Comparison of ENCODE assay signal across 26 mouse cellular contexts in the genomic region with DNA sequence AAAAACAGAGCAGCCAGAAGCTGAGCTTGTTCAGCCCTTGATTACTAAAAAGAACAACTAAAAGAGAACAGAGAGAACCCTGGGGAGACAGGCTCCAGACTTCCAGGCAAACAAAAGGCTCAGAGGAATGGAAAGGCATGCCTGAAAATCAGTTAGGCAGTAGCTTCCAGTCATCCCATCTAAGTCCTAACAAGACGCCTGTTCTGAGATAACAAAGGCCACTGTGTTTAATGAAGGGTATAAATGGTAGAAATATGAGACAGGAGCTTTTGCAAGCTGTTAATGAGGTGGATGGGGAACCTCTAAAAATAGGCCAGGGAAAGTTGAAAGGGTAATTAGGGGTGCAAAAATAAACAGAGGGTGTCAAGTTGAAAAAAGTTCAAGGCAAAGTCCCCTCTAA. TPM values are rescaled to one million over a fixed set of nuclear protein-coding genes. Genes with fewer than 3 reads are reported as not detected.
"Had no signal": no experiment of that assay in that cellular context is flagged by ENCODE, and none has a peak within 500 bp of the region (broad histone marks: within the 10 kb centered on the region; RNA-seq: fewer than 3 reads in every experiment).

No protein-coding gene starts in this region.

- H3K9ac ChIP-seq: heart, embryonic 13.5 days; heart, embryonic 15.5 days; hindbrain, embryonic 13.5 days; hindbrain, embryonic 15.5 days; limb, embryonic 13.5 days; limb, embryonic 15.5 days; liver, embryonic 12.5 days; liver, embryonic 14.5 days had no signal

- H3K9me3 ChIP-seq: heart, embryonic 10.5 days; heart, embryonic 15.5 days; hindbrain, embryonic 13.5 days; hindbrain, embryonic 15.5 days; limb, embryonic 15.5 days; liver, embryonic 12.5 days had no signal

- ATAC-seq: intestine, embryonic 16.5 days; liver, embryonic 12.5 days had no signal

- H3K27ac ChIP-seq: gastrocnemius, adult 2 months; heart, embryonic 10.5 days; heart, embryonic 13.5 days; heart, embryonic 15.5 days; hindbrain, embryonic 13.5 days; hindbrain, embryonic 15.5 days; hindbrain, postnatal 0 days; limb, embryonic 13.5 days; limb, embryonic 15.5 days; liver, embryonic 12.5 days; liver, embryonic 14.5 days had no signal

- DNase-seq: gastrocnemius, adult 2 months; gastrocnemius, postnatal 10 days; gastrocnemius, postnatal 25 days; heart, adult 18-20 months; heart, postnatal 14 days; heart, postnatal 36 days; kidney, adult 11 months; kidney, adult 2 months; kidney, adult 9 months; kidney, postnatal 14 days; kidney, postnatal 36 days; layer of hippocampus, adult 9-11 months; layer of hippocampus, postnatal 36 days had no signal

- H3K4me1 ChIP-seq: heart, embryonic 10.5 days; heart, embryonic 13.5 days; heart, embryonic 15.5 days; liver, embryonic 12.5 days had no signal

- H3K4me2 ChIP-seq: heart, embryonic 13.5 days; heart, embryonic 15.5 days; hindbrain, embryonic 13.5 days; hindbrain, embryonic 15.5 days; limb, embryonic 13.5 days; limb, embryonic 15.5 days; liver, embryonic 12.5 days had no signal

- H3K27me3 ChIP-seq: heart, embryonic 13.5 days; heart, embryonic 15.5 days; hindbrain, embryonic 13.5 days; hindbrain, embryonic 15.5 days; limb, embryonic 13.5 days; limb, embryonic 15.5 days; liver, embryonic 12.5 days had no signal

- H3K36me3 ChIP-seq: heart, embryonic 10.5 days; heart, embryonic 13.5 days; heart, embryonic 15.5 days; hindbrain, embryonic 13.5 days; hindbrain, embryonic 15.5 days; limb, embryonic 13.5 days; limb, embryonic 15.5 days; liver, embryonic 12.5 days had no signal

- H3K4me3 ChIP-seq: gastrocnemius, adult 2 months; heart, embryonic 10.5 days; heart, embryonic 13.5 days; heart, embryonic 15.5 days; hindbrain, embryonic 13.5 days; hindbrain, embryonic 15.5 days; limb, embryonic 13.5 days; limb, embryonic 15.5 days; liver, embryonic 12.5 days had no signal

RNA-seq across cellular contexts. Expression of gene Atg4a-ps, which starts 4.5 kb away (rescaled TPM):
- polyA plus RNA-seq: hindbrain, embryonic 11.5 days; hindbrain, embryonic 15.5 days; kidney, adult 2 months; liver, adult 2 months had no signal
